Mouse (Mus musculus) olfactory bulb, adult 2 months (tissue): ENCODE measurements at regions not wholly inside any gene's neighbourhood (a gene's known extent, or its start where the extent isn't known, plus 50 kb on each side); places are given as distances from the start of the nearest gene placed in this dataset.

Experiments used
- H3K27ac ChIP-seq: fragments of 200-500 bp; 2 replicates; pipeline ENCODE4 v1.5.1; 2012; ENCODE audit warnings: low read depth, low read length; ENCODE audit not compliant: insufficient read depth
- H3K4me1 ChIP-seq: fragments of 200-500 bp; 2 replicates; pipeline ENCODE4 v1.6.1; 2012; ENCODE audit warnings: low read length; ENCODE audit not compliant: control insufficient read depth, insufficient read depth
- H3K4me3 ChIP-seq: fragments of 200-500 bp; 2 replicates; pipeline ENCODE4 v1.5.1; 2012; ENCODE audit warnings: mild to moderate bottlenecking, low read depth, low read length, moderate library complexity; ENCODE audit not compliant: insufficient read depth
- CTCF ChIP-seq: fragments of 200-500 bp; IDR thresholded peaks from 2 replicates; pipeline ENCODE4 v1.5.1; 2012; ENCODE audit warnings: low read depth, mild to moderate bottlenecking, low read length, moderate library complexity; ENCODE audit not compliant: insufficient read depth
- POLR2A ChIP-seq: fragments of 200-500 bp; IDR thresholded peaks from 2 replicates; pipeline ENCODE4 v1.6.1; 2012; ENCODE audit warnings: mild to moderate bottlenecking, low read depth, low read length, moderate library complexity; ENCODE audit not compliant: insufficient read depth
- WGBS: fragments of 180-500 bp; shearing (Covaris S2); methylation state at CpG from one replicate; pipeline ENCODE4 v1.1.7; 2018; 5-methylcytosine and 5-hydroxymethylcytosine counted together

DNA sequence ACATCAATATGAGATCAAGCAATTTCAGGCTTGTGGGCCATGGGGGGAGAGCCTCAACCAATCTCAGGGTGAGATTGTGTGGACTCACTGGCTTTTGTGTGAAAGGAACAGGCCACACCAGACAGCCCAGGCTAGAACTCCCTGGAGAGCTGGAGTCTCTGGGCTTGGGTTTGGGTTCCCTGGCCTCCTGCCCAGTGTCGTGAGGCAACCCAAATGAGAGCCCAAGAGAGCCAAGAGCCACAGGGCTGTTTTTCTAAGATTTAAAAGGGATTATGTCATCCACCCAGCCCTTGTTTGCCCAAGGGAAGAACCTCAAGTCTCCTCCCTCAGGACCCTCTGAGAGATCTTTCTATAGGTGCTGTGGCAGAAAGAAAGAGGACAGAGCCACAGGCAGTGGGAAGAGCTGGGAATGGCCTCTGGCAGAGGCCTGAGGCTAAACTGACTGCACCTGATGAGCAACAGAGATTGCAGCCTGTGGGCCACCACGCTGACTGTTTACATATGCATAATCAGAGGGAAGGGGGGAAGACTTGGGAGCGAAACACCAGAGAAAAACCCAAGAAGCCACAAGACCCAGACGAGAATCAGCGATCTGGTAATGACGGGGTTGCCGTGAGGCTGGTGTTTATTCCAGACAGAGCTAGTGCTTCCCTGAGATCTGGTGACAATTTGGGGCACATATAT is 92.1 kb downstream of the Bcl2l11 start:
- Histone ChIP-seq H3K4me1 (peaks cover 9% of the 10 kb centered on the region), H3K4me3 (no peak overlapping the region), H3K27ac (no peak overlapping the region)
- WGBS = 34% methylated on average over 7 of the region's 7 CpGs
- TF ChIP-seq CTCF (no peak), POLR2A (no peak)

DNA sequence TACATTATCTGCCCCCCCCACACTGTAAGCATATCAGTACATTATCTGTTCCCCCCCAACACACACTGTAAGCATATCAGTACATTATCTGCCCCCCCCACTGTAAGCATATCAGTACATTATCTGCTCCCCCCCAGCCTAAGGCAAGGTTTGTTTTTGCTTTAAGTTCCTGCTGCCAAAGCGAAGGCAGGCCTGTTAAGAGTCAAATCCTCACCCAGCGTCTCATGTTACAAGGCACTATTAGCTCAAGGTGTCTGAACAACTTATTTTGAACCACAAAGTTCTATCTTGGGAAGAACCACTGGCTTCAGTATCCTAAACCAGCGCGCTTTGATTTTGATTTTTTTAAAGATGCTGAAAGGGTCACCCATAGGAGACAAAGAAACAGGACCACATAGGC is 93.1 kb downstream of the Bcl2l11 start:
- Histone ChIP-seq H3K4me3 (no peak overlapping the region), H3K4me1 (peaks cover 9% of the 10 kb centered on the region), H3K27ac (no peak overlapping the region)
- TF ChIP-seq POLR2A (no peak), CTCF (no peak)
- 88% methylated on average over 4 of the region's 4 CpGs for WGBS

DNA sequence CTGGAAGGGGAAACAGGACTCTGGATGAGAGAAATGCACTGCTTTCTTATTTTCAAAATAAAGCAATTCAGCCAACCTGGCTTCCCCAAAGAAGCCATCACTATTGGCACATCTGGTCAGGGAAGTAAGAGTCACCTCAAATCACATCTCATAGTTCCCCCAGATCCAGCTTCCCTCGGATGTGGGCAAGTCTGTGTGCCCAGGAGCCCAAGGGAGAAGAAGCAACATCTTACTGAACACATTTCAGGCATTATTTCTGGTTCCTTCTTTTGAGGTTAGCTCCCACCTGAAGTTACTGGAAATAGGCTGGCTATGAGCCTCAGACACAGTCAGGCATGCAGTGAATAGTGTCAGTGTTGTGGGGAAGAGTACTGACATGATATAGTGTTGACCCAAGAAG is 95.2 kb downstream of the Bcl2l11 start:
- Histone ChIP-seq H3K27ac (no peak overlapping the region), H3K4me1 (peaks cover 9% of the 10 kb centered on the region), H3K4me3 (no peak overlapping the region)
- 74% methylated on average over 1 of the region's 1 CpGs for WGBS
- TF ChIP-seq CTCF (no peak), POLR2A (no peak)

DNA sequence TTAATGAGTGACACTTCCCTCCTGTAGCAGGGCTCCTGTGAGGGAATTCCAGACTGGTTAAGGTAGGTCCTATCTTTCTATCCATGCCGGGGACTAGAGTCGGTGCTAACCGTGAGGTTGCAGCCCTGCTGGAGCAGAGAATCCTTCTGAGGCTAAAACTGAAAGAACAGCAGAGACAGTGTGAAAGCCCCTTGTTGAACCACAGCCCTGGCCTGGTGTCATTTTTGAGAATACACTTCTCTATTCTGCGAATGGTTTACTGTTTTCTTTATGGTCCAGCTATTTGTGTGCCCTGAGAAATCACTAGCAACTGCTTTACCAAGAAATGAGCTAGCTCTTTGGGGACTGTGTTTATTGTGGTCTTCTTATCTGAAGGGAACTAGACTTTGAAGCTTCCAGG is 95.8 kb downstream of the Bcl2l11 start:
- no peak for TF ChIP-seq POLR2A
- no peak for TF ChIP-seq CTCF
- 91% methylated on average over 4 of the region's 4 CpGs for WGBS
- Histone ChIP-seq H3K4me1 (peaks cover 9% of the 10 kb centered on the region), H3K27ac (no peak overlapping the region), H3K4me3 (no peak overlapping the region)

DNA sequence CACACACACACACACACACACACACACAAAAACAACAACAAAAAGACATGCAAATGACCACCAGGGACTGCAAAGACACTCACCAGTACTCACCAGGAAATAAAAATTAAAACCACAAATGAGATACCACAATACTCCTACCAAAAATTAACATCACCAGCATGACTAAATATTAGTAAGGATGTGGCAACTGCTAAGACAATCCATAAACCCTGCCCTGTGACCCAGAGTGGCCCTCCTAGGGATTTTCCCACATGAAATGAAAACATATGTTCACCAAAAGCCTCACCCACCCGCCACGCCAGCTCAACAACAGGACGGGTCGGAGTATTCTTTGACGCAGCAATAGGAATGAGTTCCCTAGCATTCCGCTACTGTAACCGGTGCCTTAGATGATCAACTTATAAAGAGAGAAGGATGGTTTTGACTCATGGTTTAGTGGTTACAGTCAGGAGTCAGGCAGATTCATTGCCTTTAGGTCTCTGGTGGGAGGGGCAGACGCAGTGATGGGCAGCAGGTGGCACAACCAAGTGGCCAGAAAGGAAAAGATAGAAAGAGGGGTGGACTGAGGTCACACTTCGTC is 100.7 kb downstream of the Bcl2l11 start:
- WGBS = 96% methylated on average over 9 of the region's 9 CpGs
- H3K4me1 ChIP-seq = no peaks in the 10 kb centered on the region
- H3K4me3 ChIP-seq = no peak overlapping the region
- H3K27ac ChIP-seq = no peak overlapping the region
- TF ChIP-seq CTCF (no peak), POLR2A (no peak)

DNA sequence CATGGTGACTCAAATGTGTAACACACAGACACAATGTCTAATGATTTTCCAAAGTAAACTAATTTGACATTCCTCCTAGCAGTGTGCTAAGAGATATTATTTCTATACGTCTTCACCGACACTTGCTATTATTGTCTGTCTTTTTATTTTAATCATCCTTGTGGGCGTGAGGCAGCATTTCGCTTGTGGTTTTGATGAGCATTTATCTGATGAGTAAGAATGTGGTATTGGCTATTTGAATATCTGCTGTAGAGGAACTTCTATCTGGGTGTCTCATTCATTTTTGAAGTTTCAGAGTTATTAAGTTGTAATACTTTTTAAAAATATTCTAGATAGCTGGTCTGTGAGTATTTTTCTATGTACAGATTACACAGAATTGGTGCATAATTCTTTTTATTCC is 103.9 kb downstream of the Bcl2l11 start:
- no peaks in the 10 kb centered on the region for H3K4me1 ChIP-seq
- TF ChIP-seq POLR2A (no peak), CTCF (no peak)
- H3K27ac ChIP-seq = no peak overlapping the region
- 70% methylated on average over 4 of the region's 4 CpGs for WGBS
- H3K4me3 ChIP-seq = no peak overlapping the region

DNA sequence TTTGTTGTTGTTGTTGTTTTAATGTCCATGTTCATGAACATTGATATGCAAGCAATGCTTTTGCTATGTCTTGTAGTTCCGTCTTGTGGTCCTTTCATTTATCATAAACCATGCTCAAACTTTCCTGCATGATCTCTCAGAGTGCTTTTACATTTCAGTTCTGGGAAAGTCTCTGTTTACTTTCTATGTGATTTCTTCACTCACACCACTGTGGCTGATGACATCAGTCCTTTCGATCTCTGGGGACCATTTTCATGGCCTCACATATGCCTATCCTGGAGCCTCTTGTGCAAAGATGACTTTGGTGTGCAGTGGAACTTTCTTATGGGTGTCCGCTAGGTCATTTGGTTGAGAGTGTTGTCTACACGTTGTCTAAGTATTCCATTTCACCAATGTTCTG is 105.1 kb downstream of the Bcl2l11 start:
- Histone ChIP-seq H3K27ac (no peak overlapping the region), H3K4me3 (no peak overlapping the region), H3K4me1 (no peaks in the 10 kb centered on the region)
- TF ChIP-seq POLR2A = no peak
- TF ChIP-seq CTCF = no peak
- WGBS = 94% methylated on average over 4 of the region's 4 CpGs

DNA sequence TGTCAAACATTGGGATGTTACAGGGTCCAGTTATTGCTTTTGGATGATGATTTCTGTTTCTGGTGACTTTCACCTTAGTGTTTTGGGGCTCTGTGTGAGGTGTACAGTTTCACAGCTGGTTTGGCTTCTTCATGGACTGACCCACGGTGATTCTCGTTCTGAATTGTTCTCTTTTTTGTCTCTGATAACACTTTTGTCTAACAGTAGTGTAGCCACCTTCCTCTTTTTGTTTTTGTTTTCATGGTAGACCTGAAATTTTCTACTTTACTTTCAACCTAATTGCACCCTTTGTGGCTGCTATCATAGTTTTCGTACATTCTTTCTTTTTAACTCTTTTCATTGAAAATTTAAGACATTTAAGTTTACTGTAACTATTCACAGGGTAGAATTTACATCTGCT is 105.5 kb downstream of the Bcl2l11 start:
- Histone ChIP-seq H3K4me3 (no peak overlapping the region), H3K27ac (no peak overlapping the region), H3K4me1 (no peaks in the 10 kb centered on the region)
- 88% methylated on average over 3 of the region's 3 CpGs for WGBS
- TF ChIP-seq CTCF (no peak), POLR2A (no peak)

DNA sequence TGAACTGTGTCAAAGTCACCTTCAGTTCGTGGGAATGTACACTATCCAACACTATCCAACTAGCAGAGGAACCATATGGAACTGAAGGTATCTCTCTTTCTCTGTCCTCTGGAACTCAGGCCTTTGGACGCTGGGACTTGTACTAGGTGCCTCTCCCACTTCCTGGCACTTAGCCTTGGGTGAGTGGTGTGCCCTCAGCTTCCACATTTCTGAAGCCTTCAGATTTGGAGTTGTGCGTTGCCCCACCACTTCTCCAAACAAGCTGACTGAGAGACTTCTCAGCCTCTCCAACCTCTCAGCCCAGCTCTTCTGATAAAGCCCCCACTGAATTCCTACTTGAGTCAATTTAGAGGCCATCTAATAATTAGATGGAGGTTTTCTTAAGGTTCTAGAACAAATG is 106.2 kb downstream of the Bcl2l11 start:
- H3K27ac ChIP-seq = no peak overlapping the region
- H3K4me3 ChIP-seq = no peak overlapping the region
- TF ChIP-seq POLR2A = no peak
- no peaks in the 10 kb centered on the region for H3K4me1 ChIP-seq
- 92% methylated on average over 3 of the region's 3 CpGs for WGBS
